Mouse (Mus musculus) CD4-positive, CD25-positive, alpha-beta regulatory T cell, adult 4 months (primary cell): ENCODE results near the gene 2210011C24Rik. TPM values are rescaled to one million over a fixed set of nuclear protein-coding genes. Genes with fewer than 3 reads are reported as not detected.
"Not testable (repeated sequence)": the region's sequence is repeated elsewhere in the genome, so short reads cannot be mapped to it uniquely, and the experiment has no call there.

Source experiments
- ATAC-seq: one replicate; pipeline ENCODE4 v1.8.0; 2017
- polyA plus RNA-seq, 2 experiments: library from polyadenylated mRNA; unstranded; fragments of 100-300 nt; shearing (Covaris generic); gene quantifications; one replicate each; pipeline ENCODE4 v1.2.1; 2017

The 2210011C24Rik gene
- polyA plus RNA-seq, 2 experiments from 2014 or later: not detected

GRCm38 (mm10) chr8:84019738-84020137, 7.8 kb upstream of the 2210011C24Rik start:
- peak; percentile 36 for ATAC-seq

GRCm38 (mm10) chr8:84015833-84016232, 3.9 kb upstream of the 2210011C24Rik start:
- ATAC-seq: no peak

GRCm38 (mm10) chr8:84012499-84013165, 661 bp upstream of the 2210011C24Rik start:
- ATAC-seq: no peak

- ATAC-seq: peak; percentile 76
Observed at GRCm38 (mm10) chr8:84010625-84011611, 1.1 kb downstream of the 2210011C24Rik start.

- no peak for ATAC-seq
Observed at GRCm38 (mm10) chr8:84009876-84010275, 2.1 kb downstream of the 2210011C24Rik start.

GRCm38 (mm10) chr8:84008362-84008761, 3.6 kb downstream of the 2210011C24Rik start:
- ATAC-seq: no peak

GRCm38 (mm10) chr8:84005502-84005901, 6.5 kb downstream of the 2210011C24Rik start:
- not testable (repeated sequence) for ATAC-seq

GRCm38 (mm10) chr8:84004533-84005201, 7.3 kb downstream of the 2210011C24Rik start:
- peak; percentile 97 for ATAC-seq

- ATAC-seq: no peak
Observed at GRCm38 (mm10) chr8:84003612-84004246, 8.2 kb downstream of the 2210011C24Rik start.

- ATAC-seq: no peak
Observed at GRCm38 (mm10) chr8:84002957-84003611, 8.9 kb downstream of the 2210011C24Rik start.

- no peak for ATAC-seq
Observed at GRCm38 (mm10) chr8:84001281-84002000, 10.5 kb downstream of the 2210011C24Rik start, which contains the start of gene 1700067K01Rik. Gene 1700067K01Rik (plus strand): TSS chr8:84001502.

- ATAC-seq: no peak
Observed at GRCm38 (mm10) chr8:83999825-84000224, 12.1 kb downstream of the 2210011C24Rik start.

- ATAC-seq: no peak
Observed at GRCm38 (mm10) chr8:83999057-83999705, 12.8 kb downstream of the 2210011C24Rik start.

GRCm38 (mm10) chr8:83998231-83999056, 13.5 kb downstream of the 2210011C24Rik start:
- peak; percentile 63 for ATAC-seq

- ATAC-seq: peak; percentile 2
Observed at GRCm38 (mm10) chr8:83997511-83998141, 14.3 kb downstream of the 2210011C24Rik start, which contains the start of gene Samd1. Gene Samd1 (plus strand): TSS chr8:83997672.

- ATAC-seq: peak; percentile 48
Observed at GRCm38 (mm10) chr8:83996567-83997505, 15.1 kb downstream of the 2210011C24Rik start.

- ATAC-seq: no peak
Observed at GRCm38 (mm10) chr8:83995973-83996372, 16.0 kb downstream of the 2210011C24Rik start.

GRCm38 (mm10) chr8:83994030-83994429, 17.9 kb downstream of the 2210011C24Rik start:
- ATAC-seq: no peak
